Mouse (Mus musculus) adrenal gland, postnatal 4 days (tissue): ENCODE data around the gene Adamts12. TPM values are rescaled to one million over a fixed set of nuclear protein-coding genes. Genes with fewer than 3 reads are reported as not detected.

Experiments
- DNase-seq, 2 experiments: peaks; one replicate each; pipeline ENCODE4 v3.0.0; 2021 to 2022; ENCODE audit warnings: low spot score in 2 of 2, mixed read lengths in 2 of 2
- total RNA-seq, 2 experiments: library from RNA; stranded (reverse); gene quantifications; 2 replicates each; pipeline ENCODE4 v1.2.3; 2021

Adamts12 gene
- total RNA-seq, 2 experiments from 2014 or later = 18.0 to 19.5 TPM

GRCm38 (mm10) chr15:11280689-11281264 lies 216.2 kb downstream of the Adamts12 start:
- DNase-seq = no peak

GRCm38 (mm10) chr15:11283171-11283570 lies 218.6 kb downstream of the Adamts12 start:
- DNase-seq = no peak

- no peak for DNase-seq
Observed at GRCm38 (mm10) chr15:11287780-11288179, 223.2 kb downstream of the Adamts12 start.

- no peak for DNase-seq
Observed at GRCm38 (mm10) chr15:11292246-11292645, 227.7 kb downstream of the Adamts12 start.

- no peak for DNase-seq
Observed at GRCm38 (mm10) chr15:11295016-11295415, 230.4 kb downstream of the Adamts12 start.

- DNase-seq = no peak
Observed at GRCm38 (mm10) chr15:11297960-11298359, 233.4 kb downstream of the Adamts12 start.

- no peak for DNase-seq
Observed at GRCm38 (mm10) chr15:11317077-11317476, 252.5 kb downstream of the Adamts12 start.

- DNase-seq = peak; percentile 19 to 23
Observed at GRCm38 (mm10) chr15:11320481-11320880, 255.9 kb downstream of the Adamts12 start.

GRCm38 (mm10) chr15:11339467-11340180 lies 275.0 kb downstream of the Adamts12 start:
- DNase-seq = no peak

GRCm38 (mm10) chr15:11355865-11356264 lies 291.3 kb downstream of the Adamts12 start:
- no peak for DNase-seq

- DNase-seq = no peak
Observed at GRCm38 (mm10) chr15:11357501-11357900, 292.9 kb downstream of the Adamts12 start.

GRCm38 (mm10) chr15:11360888-11361287 lies 296.3 kb downstream of the Adamts12 start:
- DNase-seq = no peak

- no peak for DNase-seq
Observed at GRCm38 (mm10) chr15:11361824-11362223, 297.2 kb downstream of the Adamts12 start.

GRCm38 (mm10) chr15:11364112-11364511 lies 299.5 kb downstream of the Adamts12 start:
- DNase-seq = no peak

GRCm38 (mm10) chr15:11364795-11365194 lies 300.2 kb downstream of the Adamts12 start:
- DNase-seq = no peak

- DNase-seq = no peak
Observed at GRCm38 (mm10) chr15:11369572-11369971, 305.0 kb downstream of the Adamts12 start.

GRCm38 (mm10) chr15:11370477-11371085 lies 306.0 kb downstream of the Adamts12 start:
- no peak for DNase-seq

- DNase-seq = no peak
Observed at GRCm38 (mm10) chr15:11379431-11380086, 315.0 kb downstream of the Adamts12 start.

GRCm38 (mm10) chr15:11380087-11380530 lies 315.5 kb downstream of the Adamts12 start:
- DNase-seq = no peak

- DNase-seq = no peak
Observed at GRCm38 (mm10) chr15:11380616-11381015, 316.0 kb downstream of the Adamts12 start.

- no peak for DNase-seq
Observed at GRCm38 (mm10) chr15:11382585-11382984, 318.0 kb downstream of the Adamts12 start.

- DNase-seq = no peak
Observed at GRCm38 (mm10) chr15:11383796-11384195, 319.2 kb downstream of the Adamts12 start.
